Mouse (Mus musculus) hematopoietic stem cell, adult 5-6 weeks (primary cell): ENCODE results near the gene Mrm2. TPM values are rescaled to one million over a fixed set of nuclear protein-coding genes. Genes with fewer than 3 reads are reported as not detected.
A peak's percentile ranks its signal among the peaks of the same experiment; 100 is the strongest.

Experiments used
- ATAC-seq, 2 experiments: fragments of 125-278 bp in 1 of 2; replicated peaks in 1 of 2; 2 replicates each; pipeline ENCODE4 v1.8.0; 2016 to 2017; ENCODE audit warnings: inconsistent platforms in 2 of 2, mild to moderate bottlenecking in 2 of 2, moderate number of reproducible peaks in 2 of 2, low read depth in 1 of 2, moderate TSS enrichment in 1 of 2; ENCODE audit not compliant: low FRiP score in 2 of 2, poor library complexity in 2 of 2, severe bottlenecking in 2 of 2, insufficient read depth in 1 of 2, low TSS enrichment in 1 of 2
- total RNA-seq: library from RNA; stranded (forward); fragments of 172-1452, 232-1000 nt; gene quantifications from 2 replicates; pipeline ENCODE4 v1.2.3, GENCODE M21; 2017

The Mrm2 gene
- total RNA-seq, 1 experiment from 2014 or later, result 5.3 TPM

DNA sequence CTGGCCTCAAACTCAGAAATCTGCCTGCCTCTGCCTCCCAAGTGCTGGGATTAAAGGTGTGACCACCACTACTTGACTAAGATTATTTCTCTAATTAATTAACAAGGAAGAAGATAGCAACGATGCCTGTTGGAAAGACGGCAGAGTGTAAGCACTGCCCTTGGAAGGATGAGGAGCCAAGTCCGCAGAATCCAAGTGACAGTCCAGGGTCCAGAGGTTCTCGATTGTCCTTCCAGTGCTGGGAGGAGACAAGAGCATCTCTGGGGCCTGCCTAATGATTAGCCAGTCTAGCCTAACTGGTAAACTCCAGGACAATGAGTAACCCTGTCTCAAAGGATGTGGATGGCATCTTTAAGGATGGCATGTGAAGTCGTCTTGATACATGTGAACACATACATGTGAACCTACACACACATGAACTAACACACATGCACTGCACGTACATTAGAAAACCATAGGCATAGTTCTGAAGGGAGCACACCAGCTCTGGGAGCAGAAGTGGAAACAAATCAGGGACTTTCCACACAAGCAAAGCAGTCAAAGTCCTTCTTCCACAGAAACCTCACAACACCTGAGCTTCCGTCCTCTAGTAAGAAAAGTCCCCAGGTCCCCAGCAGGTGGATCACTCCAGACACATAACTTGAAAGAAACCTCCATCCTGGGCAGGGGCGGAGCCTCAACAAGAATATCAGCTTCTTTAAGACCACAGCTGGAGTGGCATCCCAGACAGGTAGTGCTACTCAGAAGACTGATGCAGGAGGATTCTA is 19.2 kb upstream of the Mrm2 start:
- no peak for ATAC-seq

GRCm38 (mm10) chr5:140349882-140350281 is 18.2 kb upstream of the Mrm2 start:
- peak; percentile 51 to 63 for ATAC-seq

GRCm38 (mm10) chr5:140346050-140346449 is 14.4 kb upstream of the Mrm2 start:
- no peak for ATAC-seq

- no peak for ATAC-seq
Observed at GRCm38 (mm10) chr5:140345244-140345643, 13.5 kb upstream of the Mrm2 start.

- ATAC-seq, result no peak
Observed at GRCm38 (mm10) chr5:140342880-140343279, 11.2 kb upstream of the Mrm2 start.

- ATAC-seq, result no peak
Observed at GRCm38 (mm10) chr5:140339836-140340235, 8.1 kb upstream of the Mrm2 start.

GRCm38 (mm10) chr5:140338779-140339178 is 7.1 kb upstream of the Mrm2 start:
- ATAC-seq, result no peak

DNA sequence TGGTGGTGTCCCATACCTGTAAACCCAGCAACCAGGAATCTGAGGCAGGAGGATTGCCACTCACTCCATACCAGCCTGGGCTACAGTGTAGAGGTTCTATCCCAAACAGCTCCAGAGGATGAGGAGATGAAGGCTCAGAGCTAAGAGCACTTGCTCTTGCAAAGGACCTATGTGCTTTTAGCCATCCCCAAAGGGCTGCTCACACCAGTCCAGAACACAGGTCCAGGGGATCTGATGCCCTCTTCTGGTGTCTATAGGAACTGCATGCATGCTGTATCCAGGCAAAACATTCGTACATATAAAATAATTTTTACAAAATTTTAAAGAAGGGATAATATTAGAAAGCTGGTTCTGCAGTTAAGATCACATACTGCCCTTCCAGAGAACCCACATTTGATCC is 5.0 kb upstream of the Mrm2 start:
- 0 out of 4 replicates have a peak, but pooled peaks of 1 of the 2 experiments have one; percentile 26 for ATAC-seq

GRCm38 (mm10) chr5:140333631-140334030 is 1.9 kb upstream of the Mrm2 start:
- ATAC-seq, result peak in 1 of 2 experiments; percentile 29; a peak in 1 of 4 replicates

DNA sequence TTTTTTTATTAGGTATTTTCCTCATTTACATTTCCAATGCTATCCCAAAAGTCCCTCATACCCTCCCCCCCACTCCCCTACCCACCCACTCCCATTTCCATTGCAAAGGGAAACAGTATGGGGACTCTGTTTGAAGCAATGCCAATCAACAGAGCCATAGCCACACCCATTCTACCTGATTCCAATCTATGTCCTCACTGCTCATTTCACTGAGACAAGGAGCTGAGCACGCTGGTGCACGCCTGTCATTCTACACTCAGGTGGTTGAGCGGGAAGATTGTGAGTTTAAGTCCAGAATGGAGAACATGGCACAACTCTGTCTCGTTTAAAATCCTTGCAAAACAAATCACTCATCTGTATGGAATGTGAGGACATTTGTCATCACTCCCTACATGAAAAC is 821 bp upstream of the Mrm2 start:
- no peak for ATAC-seq

- ATAC-seq, result no peak
Observed at GRCm38 (mm10) chr5:140324058-140324457, 7.6 kb downstream of the Mrm2 start.

DNA sequence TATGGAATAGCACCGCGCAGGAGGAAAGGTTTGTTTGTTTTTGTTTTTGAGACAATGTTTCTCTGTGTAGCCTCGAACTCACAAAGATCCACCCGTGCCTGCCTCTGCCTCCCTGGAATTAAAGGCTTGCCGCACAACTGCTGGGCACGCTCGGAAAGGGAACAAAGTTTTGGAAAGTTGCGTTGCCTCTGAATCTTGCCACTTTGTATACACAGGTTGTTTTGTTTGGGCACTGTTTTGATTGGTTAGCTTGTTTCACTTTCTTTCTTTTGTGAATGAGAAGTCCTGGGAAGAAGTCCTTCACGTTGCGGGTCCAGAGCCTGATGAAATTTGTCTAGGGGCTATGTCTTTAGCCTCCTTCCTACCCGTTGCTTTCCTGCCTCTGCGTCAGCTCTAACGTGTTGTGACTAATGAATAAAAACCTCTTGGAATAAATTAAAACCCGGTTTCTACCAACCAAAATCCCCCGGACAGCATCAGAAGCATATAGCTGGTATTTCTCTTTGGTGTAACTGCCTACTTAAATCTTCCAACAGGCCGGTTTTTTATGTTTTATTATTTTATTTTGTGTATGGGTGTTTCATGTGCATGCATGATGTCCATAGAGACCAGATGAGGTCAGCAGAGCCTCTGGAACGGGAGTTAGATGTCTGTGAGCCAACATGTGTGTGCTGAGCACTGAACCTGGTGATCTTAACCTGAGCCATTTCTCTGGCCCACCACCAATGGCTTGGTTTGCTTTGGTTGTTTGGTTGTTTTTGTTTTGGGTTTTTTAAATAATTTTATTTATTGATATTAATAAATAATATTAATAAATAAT is 9.7 kb downstream of the Mrm2 start:
- peak; percentile 9 to 22; a peak in 2 of 4 replicates for ATAC-seq

- peak; percentile 93 to 96 for ATAC-seq
Observed at GRCm38 (mm10) chr5:140321042-140321755, 10.5 kb downstream of the Mrm2 start, which contains the start of the genes Mad1l1 and Nudt1. Gene Mad1l1 (minus strand): TSS chr5:140321552. Gene Nudt1 (plus strand): TSS chr5:140321656.

DNA sequence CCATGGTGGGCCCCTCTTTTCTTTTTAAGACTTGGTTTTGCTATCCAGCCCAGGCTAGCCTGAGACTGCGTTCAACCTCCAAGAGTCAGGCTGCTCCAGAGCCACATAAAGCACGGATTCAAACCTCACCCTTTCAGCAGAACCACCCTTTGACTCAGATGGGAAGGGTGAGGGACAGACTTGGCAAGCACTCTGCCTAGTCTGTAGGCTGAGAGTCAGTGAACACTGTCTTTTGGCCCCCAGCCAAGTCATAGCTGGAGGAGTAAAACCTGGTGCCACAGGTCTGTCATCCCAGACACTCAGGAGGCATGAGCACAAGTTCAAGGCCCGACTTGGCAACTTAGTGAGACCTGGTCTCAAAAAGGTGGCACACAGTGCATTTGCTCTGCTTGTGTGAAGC is 15.0 kb downstream of the Mrm2 start:
- ATAC-seq, result no peak

GRCm38 (mm10) chr5:140307602-140308001 is 24.1 kb downstream of the Mrm2 start:
- ATAC-seq, result no peak

GRCm38 (mm10) chr5:140306016-140306415 is 25.7 kb downstream of the Mrm2 start:
- no peak for ATAC-seq

GRCm38 (mm10) chr5:140298291-140298690 is 33.4 kb downstream of the Mrm2 start:
- no peak for ATAC-seq

- ATAC-seq, result peak; percentile 70 to 74; a peak in 3 of 4 replicates
Observed at GRCm38 (mm10) chr5:140292152-140292551, 39.5 kb downstream of the Mrm2 start.
